Mouse (Mus musculus) bone marrow, adult 2 months (tissue): Measurements from ENCODE around the gene Colgalt2.
A peak's percentile ranks its signal among the peaks of the same experiment; 100 is the strongest.

Source experiments
- CTCF ChIP-seq: fragments of 200-500 bp; IDR thresholded peaks from 2 replicates; pipeline ENCODE4 v1.5.1; 2011; ENCODE audit warnings: low read length, control low read depth; ENCODE audit not compliant: control insufficient read depth, insufficient read depth
- POLR2A ChIP-seq: fragments of 200-500 bp; IDR thresholded peaks from 2 replicates; pipeline ENCODE4 v1.6.1; 2011; ENCODE audit warnings: low read depth, mild to moderate bottlenecking, control low read depth, low read length, borderline replicate concordance; ENCODE audit not compliant: control insufficient read depth

- no peak for TF ChIP-seq POLR2A
- TF ChIP-seq CTCF: peak; percentile 61
Measured at GRCm38 (mm10) chr1:152369139-152369538, 30.5 kb upstream of the Colgalt2 start.
